Mouse (Mus musculus): ENCODE results near the gene Gm6676.
A peak's percentile ranks its signal among the peaks of the same experiment; 100 is the strongest.
"Not testable (repeated sequence)": the region's sequence is repeated elsewhere in the genome, so short reads cannot be mapped to it uniquely, and the experiment has no call there.

The Gm6676 gene

GRCm38 (mm10) chr14:7125312-7125711 lies at the start of gene Gm6676:
TSS of gene Gm6676 (minus strand) at chr14:7125412.
- not testable (repeated sequence) for DNase-seq

DNA sequence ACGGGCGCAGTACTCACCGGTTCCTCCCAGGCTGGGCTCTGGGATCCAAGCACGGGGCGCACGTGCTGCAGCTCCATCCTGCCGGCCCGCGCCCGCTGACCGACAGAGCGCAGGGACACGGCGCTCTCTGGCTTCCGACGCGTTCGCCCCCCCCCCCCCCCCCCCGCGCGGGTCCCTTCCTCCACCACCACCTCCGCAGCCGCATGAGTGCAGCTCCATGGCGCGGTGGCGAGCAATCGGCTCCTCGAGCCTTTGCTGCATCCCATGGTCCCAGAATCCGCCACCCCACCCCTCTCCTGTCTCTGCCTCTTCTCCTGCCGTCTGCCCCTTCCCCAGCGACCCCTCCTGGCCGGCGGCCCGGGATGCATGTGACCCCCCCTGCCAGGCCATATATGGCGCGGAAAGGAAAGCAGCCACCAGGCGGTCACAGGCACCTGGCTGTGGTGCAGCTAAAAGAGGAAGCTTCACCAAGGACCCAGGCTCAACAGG lies 49.3 kb upstream of the Gm6676 start, which contains the start of gene Gm3512:
TSS of gene Gm3512 (minus strand) at position 51 of the 489 bp plus-strand sequence.
- peak; percentile 11 for DNase-seq

DNA sequence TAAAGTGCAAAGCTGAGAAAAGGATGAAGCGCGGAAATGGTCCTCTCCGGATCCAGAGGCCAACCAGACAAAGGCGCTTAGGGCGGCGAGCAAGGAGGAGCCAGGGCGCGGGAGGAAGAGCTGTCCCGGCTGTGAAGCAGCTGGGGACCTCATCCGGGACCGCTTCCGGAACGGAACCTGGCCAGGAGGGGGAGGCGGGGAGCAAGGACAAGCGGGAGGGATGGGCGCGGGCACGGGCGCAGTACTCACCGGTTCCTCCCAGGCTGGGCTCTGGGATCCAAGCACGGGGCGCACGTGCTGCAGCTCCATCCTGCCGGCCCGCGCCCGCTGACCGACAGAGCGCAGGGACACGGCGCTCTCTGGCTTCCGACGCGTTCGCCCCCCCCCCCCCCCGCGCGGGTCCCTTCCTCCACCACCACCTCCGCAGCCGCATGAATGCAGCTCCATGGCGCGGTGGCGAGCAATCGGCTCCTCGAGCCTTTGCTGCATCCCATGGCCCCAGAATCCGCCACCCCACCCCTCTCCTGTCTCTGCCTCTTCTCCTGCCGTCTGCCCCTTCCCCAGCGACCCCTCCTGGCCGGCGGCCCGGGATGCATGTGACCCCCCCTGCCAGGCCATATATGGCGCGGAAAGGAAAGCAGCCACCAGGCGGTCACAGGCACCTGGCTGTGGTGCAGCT lies 19.9 kb downstream of the Gm6676 start:
- DNase-seq: peak; percentile 30

DNA sequence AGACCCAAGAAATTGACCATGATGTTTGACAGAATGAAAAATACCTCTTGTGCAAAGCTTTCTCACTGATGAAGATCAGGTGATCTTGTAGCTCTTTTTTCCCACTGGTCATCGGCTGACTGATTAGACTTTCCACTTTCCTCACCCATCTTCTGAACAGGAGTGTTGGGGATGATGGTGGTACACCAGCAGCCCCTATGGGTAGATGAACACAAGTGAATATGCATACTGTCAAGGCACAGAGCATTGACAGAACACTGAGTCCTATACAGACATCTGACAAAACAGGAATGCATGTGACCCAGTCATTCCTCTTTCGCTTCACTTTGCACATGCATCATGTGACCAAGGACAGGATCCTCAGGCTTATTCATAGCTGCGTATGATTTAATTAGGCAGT lies 24.7 kb downstream of the Gm6676 start, which contains the start of gene Gm3696:
TSS of gene Gm3696 (minus strand) at position 101 of the 400 bp plus-strand sequence.
- DNase-seq: not testable (repeated sequence)

All from thymus, postnatal 4 days (tissue).